Mouse (Mus musculus) ES-Bruce4 (cell line): ENCODE data around the gene Trafd1.

Experiments used
- EP300 ChIP-seq: IDR thresholded peaks from 2 replicates; pipeline ENCODE4 v1.6.1; 2011; ENCODE audit warnings: low read depth, low read length; ENCODE audit not compliant: insufficient read depth
- POLR2A ChIP-seq: IDR thresholded peaks from one replicate; pipeline ENCODE4 v1.8.1; 2011; ENCODE audit warnings: low read length; ENCODE audit not compliant: insufficient read depth

DNA sequence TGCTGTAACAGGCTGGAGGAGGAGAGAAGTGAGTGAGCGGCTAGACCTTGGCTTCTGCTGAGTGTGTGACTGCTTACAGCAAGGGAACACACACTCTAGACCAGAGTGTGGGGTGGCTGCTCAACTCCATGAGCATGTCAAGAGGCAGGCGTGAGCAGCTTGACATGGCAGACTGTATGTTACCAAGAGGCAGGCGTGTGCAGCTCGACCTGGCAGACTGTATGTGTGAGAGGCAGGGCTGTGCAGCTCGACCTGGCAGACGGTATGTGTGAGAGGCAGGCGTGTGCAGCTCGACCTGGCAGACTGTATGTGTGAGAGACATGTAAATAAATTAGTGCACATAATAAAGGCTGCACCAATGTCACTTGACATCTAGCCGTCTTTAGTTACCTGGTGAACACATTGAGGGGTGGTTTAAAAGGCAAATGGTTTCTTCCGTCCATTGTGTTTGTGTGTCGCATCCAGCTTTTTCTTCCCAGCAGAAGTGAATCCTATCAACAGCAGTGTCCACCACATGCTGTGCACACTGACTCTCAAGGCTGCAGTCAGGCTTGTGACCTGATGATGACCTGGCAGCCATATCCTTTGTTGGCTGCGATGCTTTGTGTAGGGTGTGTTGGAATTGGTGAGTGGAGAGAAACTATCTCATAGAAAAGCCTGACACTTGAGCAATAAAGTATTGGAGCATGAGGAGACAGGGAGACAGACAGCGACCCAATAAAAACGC is 59.2 kb downstream of the Trafd1 start:
- TF ChIP-seq POLR2A (no peak), EP300 (no peak)
